Mouse (Mus musculus) heart, adult 2 months (tissue): ENCODE data around the gene Cdkl5. TPM values are rescaled to one million over a fixed set of nuclear protein-coding genes. Genes with fewer than 3 reads are reported as not detected.

Source experiments
- DNase-seq, 2 experiments: peaks; one replicate each; pipeline ENCODE4 v3.0.0; 2021
- H3K27ac ChIP-seq: fragments of 200-600 bp; 2 replicates; pipeline ENCODE4 v1.8.1; 2022
- H3K27me3 ChIP-seq: fragments of 200-500 bp; 2 replicates; pipeline ENCODE4 v1.6.1; 2012; ENCODE audit warnings: mild to moderate bottlenecking, low read length, inconsistent platforms, mixed read lengths; ENCODE audit not compliant: control insufficient read depth, insufficient read depth
- H3K36me3 ChIP-seq: fragments of 200-500 bp; 2 replicates; pipeline ENCODE4 v1.6.1; 2012; ENCODE audit warnings: low read length, inconsistent platforms; ENCODE audit not compliant: control insufficient read depth, insufficient read depth
- H3K4me1 ChIP-seq: fragments of 200-500 bp; 2 replicates; pipeline ENCODE4 v1.6.1; 2011; ENCODE audit warnings: low read length; ENCODE audit not compliant: control insufficient read depth, insufficient read depth
- H3K4me3 ChIP-seq: fragments of 200-600 bp; 2 replicates; pipeline ENCODE4 v1.8.1; 2022
- H3K79me2 ChIP-seq: fragments of 200-500 bp; replicated peaks from 2 replicates; pipeline ENCODE4 v1.6.1; 2012; ENCODE audit warnings: mild to moderate bottlenecking, inconsistent platforms, low read length, moderate library complexity, mixed read lengths; ENCODE audit not compliant: control insufficient read depth, insufficient read depth
- H3K9ac ChIP-seq: fragments of 200-500 bp; 2 replicates; pipeline ENCODE4 v1.6.1; 2012; ENCODE audit warnings: low read depth, mild to moderate bottlenecking, control low read depth, inconsistent platforms, low read length, mixed read lengths
- CTCF ChIP-seq: fragments of 200-600 bp; IDR thresholded peaks from 2 replicates; pipeline ENCODE4 v1.8.1; 2022; ENCODE audit warnings: antibody characterized with exemption, mild to moderate bottlenecking, moderate library complexity
- EP300 ChIP-seq: fragments of 200-500 bp; IDR thresholded peaks from 2 replicates; pipeline ENCODE4 v1.6.1; 2011; ENCODE audit warnings: low read depth, low read length, control low read depth; ENCODE audit not compliant: insufficient read depth
- POLR2A ChIP-seq: fragments of 200-500 bp; IDR thresholded peaks from 2 replicates; pipeline ENCODE4 v1.6.1; 2011; ENCODE audit warnings: mild to moderate bottlenecking, low read depth, low read length, control low read depth; ENCODE audit not compliant: insufficient read depth
- WGBS: fragments of 180-500 bp; shearing (Covaris S2); methylation state at CpG from one replicate; pipeline ENCODE4 v1.1.7; 2018; 5-methylcytosine and 5-hydroxymethylcytosine counted together
- intact Hi-C: fragments of 180-260 bp; cut with DNase I; formaldehyde crosslinking; loops from one replicate; pipeline ENCODE4 v1.15.1; 2025
- polyA plus RNA-seq: library from polyadenylated mRNA; depleted of rRNA; stranded (reverse); fragments of >200 nt; gene quantifications from 2 replicates; pipeline ENCODE4 v1.2.3, GENCODE M21; 2012
- total RNA-seq, 2 experiments: library from RNA; stranded (reverse); gene quantifications; 2 replicates each; pipeline ENCODE4 v1.2.3; 2021

Gene Cdkl5
- total and polyA plus RNA-seq, 3 experiments, result 1.3 to 6.6 (median 5.6) TPM

DNA sequence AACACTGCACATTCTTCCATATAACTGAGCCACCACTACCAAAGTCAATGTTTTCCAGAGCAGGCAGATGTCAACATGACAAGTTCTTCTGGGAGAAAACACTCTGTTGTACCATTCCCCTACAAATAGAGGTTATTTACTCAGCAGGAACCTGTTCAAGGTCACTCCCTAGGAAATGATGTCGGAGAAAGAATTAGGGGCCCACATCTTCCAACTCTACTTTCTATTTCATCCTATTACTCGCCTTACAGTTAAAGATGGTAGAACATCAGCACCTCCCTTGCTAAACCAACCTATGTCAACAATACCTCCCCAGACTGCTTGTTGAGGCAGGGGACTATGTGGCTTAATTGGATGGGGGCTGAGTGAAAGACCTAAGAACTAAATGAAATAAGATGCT, 226.8 kb downstream of the Cdkl5 start, which contains the start of gene Rs1:
Gene Rs1, plus strand, starts transcription at position 301 of the 400 bp plus-strand sequence.
- TF ChIP-seq EP300 (no peak), CTCF (no peak), POLR2A (no peak)
- H3K36me3 ChIP-seq, result peaks cover 1% of the 10 kb centered on the region; the same call in 1 of the 2 replicates
- no peaks in the 10 kb centered on the region for H3K27me3 ChIP-seq
- H3K4me3 ChIP-seq, result peak within 1 kb of the TSS; percentile 49
- peak within 1 kb of the TSS; percentile 57 for H3K27ac ChIP-seq
- no peak for DNase-seq
- no peaks in the 10 kb centered on the region for H3K4me1 ChIP-seq
- H3K9ac ChIP-seq, result no peak within 1 kb of the TSS
- H3K79me2 ChIP-seq, result no peaks in the 10 kb centered on the region
- WGBS, result 85% methylated on average over 2 of the region's 2 CpGs
- intact Hi-C loops, result loop anchor here (2.0 to 10.0 kb wide), 4 partner anchors 183 to 633 kb away; partner anchors contain the start of genes Cdkl5, Pdha1 and Phka2

- intact Hi-C loops, result loop anchor here (2.0 to 10.0 kb wide), 4 partner anchors 181 to 631 kb away; partner anchors contain the start of genes Cdkl5, Pdha1 and Phka2
- peak overlapping the region; percentile 58 for H3K9ac ChIP-seq
- H3K27me3 ChIP-seq, result no peaks in the 10 kb centered on the region
- peak overlapping the region; percentile 67 for H3K27ac ChIP-seq
- no peaks in the 10 kb centered on the region for H3K79me2 ChIP-seq
- H3K36me3 ChIP-seq, result peaks cover 1% of the 10 kb centered on the region; the same call in 1 of the 2 replicates
- 24% methylated on average over 15 of the region's 15 CpGs for WGBS
- no peak for DNase-seq
- TF ChIP-seq EP300 (no peak), POLR2A (no peak), CTCF (no peak)
- H3K4me1 ChIP-seq, result no peaks in the 10 kb centered on the region
- peak overlapping the region; percentile 49 for H3K4me3 ChIP-seq
Observed at GRCm38 (mm10) chrX:160766233-160766616, 228.3 kb downstream of the Cdkl5 start.

DNA sequence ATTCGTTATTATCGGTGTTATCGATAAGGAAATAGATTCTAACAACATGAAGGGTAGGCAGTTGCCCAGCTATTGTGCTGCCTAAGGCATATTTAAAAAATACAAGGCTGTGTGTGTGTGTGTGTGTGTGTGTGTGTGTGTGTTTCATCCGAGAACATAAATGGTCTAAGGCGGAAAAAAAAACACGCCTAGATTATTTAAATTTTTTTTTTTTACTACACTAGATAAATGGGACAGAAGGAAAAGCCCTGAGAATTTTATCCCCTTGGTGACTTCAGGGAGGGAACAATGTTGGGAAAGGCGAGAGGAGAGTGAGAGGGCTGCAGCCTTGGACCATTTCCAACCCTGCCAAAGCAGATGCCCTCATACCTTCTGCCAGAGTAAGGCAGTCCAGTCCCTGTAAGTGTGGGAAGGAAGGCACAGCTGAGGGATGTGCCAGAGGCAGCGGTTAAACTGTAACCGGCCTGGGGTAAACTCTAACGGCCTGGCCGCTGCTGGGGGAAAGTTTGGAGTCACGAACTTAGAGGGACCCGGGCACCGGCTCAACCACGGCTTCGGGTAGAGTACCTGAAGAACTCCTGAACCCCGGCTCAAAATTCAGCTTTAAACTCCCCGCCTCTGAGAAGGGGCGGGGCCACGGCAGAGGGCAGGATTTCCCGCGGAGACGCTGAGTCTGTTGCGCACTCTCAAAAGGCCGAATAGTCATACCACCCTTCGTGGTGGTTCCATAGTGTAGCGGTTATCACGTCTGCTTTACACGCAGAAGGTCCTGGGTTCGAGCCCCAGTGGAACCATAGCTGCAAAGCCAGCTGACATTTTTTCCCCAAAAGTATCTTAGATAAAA, 228.9 kb downstream of the Cdkl5 start:
- 26% methylated on average over 30 of the region's 30 CpGs for WGBS
- intact Hi-C loops, result loop anchor here (2.0 to 10.0 kb wide), 4 partner anchors 181 to 631 kb away; partner anchors contain the start of genes Cdkl5, Pdha1 and Phka2
- no peaks in the 10 kb centered on the region for H3K4me1 ChIP-seq
- H3K9ac ChIP-seq, result no peak overlapping the region; the same call in 1 of the 2 replicates
- no peaks in the 10 kb centered on the region for H3K79me2 ChIP-seq
- H3K36me3 ChIP-seq, result peaks cover 1% of the 10 kb centered on the region; the same call in 1 of the 2 replicates
- TF ChIP-seq EP300 (0 out of 2 replicates have a peak, but pooled peaks have one; percentile 48), CTCF (no peak), POLR2A (no peak)
- peak; percentile 89 to 93 for DNase-seq
- no peaks in the 10 kb centered on the region for H3K27me3 ChIP-seq
- peak overlapping the region; percentile 49 for H3K4me3 ChIP-seq
- peak overlapping the region; percentile 67 for H3K27ac ChIP-seq

DNA sequence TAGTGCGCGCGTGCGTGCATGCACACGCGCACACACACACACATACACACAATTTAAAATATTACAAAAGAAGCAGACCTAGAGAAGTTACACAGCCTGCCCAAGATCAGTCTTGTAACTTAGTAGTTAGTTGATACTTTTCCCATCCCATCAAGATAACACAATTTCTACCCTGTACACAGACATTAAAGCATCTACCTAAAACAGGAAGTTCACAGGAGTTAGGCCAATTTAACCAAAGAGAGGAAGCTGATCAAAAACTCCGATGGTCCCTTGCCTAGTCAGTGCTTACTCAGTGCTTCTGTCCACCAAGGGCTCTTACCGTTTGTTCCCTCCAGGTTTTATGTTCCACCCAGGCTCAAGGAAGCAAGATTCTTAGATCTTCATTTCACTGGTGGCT, 243.7 kb downstream of the Cdkl5 start:
- Histone ChIP-seq H3K27me3 (no peaks in the 10 kb centered on the region), H3K4me1 (no peaks in the 10 kb centered on the region), H3K36me3 (no peaks in the 10 kb centered on the region), H3K27ac (no peak overlapping the region), H3K79me2 (no peaks in the 10 kb centered on the region), H3K4me3 (no peak overlapping the region), H3K9ac (no peak overlapping the region)
- no peak for DNase-seq
- WGBS, result 89% methylated on average over 8 of the region's 8 CpGs
- intact Hi-C loops, result no loop called here
- TF ChIP-seq POLR2A (no peak), CTCF (no peak), EP300 (no peak)

DNA sequence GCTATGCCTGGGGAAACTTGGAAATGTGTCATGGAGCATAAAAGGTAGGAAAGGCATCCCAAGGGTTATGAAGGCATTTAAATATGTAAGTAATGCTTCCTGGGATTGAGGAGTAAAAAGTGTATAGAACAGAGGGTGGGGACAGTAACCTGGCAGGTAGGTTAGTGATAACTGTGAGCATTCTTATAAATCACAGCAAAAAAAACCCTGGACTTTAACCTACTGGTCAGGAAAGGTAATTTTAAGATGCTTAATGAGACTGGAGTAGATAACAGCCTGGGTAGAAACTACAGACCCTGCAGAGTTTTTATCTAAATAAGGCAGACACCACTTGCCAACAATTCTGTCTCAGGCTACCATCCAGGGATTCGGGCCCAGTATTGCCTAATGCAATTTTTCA, 245.9 kb downstream of the Cdkl5 start:
- no peaks in the 10 kb centered on the region for H3K36me3 ChIP-seq
- no peaks in the 10 kb centered on the region for H3K4me1 ChIP-seq
- TF ChIP-seq CTCF, result no peak
- TF ChIP-seq EP300, result no peak
- no peak for TF ChIP-seq POLR2A
- H3K4me3 ChIP-seq, result no peak overlapping the region
- H3K9ac ChIP-seq, result no peak overlapping the region
- H3K27ac ChIP-seq, result no peak overlapping the region
- 61% methylated on average over 1 of the region's 1 CpGs for WGBS
- H3K79me2 ChIP-seq, result no peaks in the 10 kb centered on the region
- no peaks in the 10 kb centered on the region for H3K27me3 ChIP-seq
- intact Hi-C loops, result no loop called here
- DNase-seq, result no peak

DNA sequence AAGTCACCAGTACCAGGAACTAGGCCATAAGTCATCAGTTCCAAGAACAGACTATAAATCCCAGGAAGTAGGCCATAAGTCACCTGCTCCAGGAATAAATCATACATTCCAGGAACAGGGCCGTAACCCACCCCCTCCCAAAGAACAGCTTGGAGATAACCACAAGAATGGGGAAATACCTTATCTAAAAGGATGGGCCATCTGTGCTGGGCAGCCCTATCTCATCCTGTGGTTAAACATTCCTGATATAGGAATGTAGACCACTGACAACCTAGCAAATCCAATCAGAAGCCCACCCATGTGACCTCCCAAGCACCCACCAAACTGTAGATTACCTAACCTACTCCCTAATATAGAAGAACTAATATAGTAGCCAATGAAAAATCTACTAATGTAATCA, 249.1 kb downstream of the Cdkl5 start:
- H3K4me3 ChIP-seq, result no peak overlapping the region
- TF ChIP-seq POLR2A (no peak), EP300 (no peak), CTCF (no peak)
- H3K27me3 ChIP-seq, result no peaks in the 10 kb centered on the region
- intact Hi-C loops, result no loop called here
- H3K36me3 ChIP-seq, result no peaks in the 10 kb centered on the region
- H3K4me1 ChIP-seq, result no peaks in the 10 kb centered on the region
- H3K79me2 ChIP-seq, result no peaks in the 10 kb centered on the region
- no peak overlapping the region for H3K27ac ChIP-seq
- H3K9ac ChIP-seq, result no peak overlapping the region
- no peak for DNase-seq
- WGBS, result 58% methylated on average over 1 of the region's 1 CpGs
